Mouse (Mus musculus): ENCODE measurements around the gene Rsph6a.

Gene Rsph6a

DNA sequence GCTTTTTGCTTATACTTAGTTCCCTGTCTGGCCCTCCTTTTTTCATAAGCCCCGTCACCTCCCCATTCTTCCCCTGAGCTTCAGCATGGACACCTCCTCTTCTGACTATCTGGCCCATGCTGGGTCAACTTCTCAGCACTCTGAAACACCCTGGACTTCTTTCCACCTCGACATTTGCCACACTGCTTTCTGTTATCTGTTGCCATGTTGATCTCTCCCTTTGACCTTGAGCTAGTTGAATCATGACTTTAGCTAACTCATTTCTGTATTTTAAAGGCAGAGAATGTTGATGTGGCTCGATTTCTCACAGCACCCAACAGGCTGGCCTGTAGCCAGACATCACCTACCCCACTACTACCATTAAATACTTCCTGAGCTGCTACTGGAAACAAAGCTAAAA is 52.9 kb downstream of the Rsph6a start:
- DNase-seq: no peak

DNA sequence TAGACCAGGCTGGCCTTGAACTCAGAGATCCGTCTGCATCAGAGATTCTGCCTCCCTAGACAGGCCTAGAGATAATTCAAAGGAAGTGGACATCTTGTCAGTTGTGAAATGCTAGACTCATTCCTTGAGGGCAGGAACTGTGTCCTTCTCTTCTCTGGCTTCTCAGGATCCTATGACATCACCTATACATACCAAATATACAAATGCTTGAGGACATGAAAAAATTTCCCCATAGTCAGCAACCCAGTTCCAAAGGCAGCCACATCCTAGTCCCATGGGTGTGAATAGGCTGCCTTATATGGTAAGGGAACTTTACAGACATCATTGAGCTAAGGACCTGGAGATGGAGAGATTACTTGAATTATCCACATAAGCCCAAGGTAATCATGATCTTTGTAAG is 55.1 kb downstream of the Rsph6a start:
- no peak for DNase-seq

DNA sequence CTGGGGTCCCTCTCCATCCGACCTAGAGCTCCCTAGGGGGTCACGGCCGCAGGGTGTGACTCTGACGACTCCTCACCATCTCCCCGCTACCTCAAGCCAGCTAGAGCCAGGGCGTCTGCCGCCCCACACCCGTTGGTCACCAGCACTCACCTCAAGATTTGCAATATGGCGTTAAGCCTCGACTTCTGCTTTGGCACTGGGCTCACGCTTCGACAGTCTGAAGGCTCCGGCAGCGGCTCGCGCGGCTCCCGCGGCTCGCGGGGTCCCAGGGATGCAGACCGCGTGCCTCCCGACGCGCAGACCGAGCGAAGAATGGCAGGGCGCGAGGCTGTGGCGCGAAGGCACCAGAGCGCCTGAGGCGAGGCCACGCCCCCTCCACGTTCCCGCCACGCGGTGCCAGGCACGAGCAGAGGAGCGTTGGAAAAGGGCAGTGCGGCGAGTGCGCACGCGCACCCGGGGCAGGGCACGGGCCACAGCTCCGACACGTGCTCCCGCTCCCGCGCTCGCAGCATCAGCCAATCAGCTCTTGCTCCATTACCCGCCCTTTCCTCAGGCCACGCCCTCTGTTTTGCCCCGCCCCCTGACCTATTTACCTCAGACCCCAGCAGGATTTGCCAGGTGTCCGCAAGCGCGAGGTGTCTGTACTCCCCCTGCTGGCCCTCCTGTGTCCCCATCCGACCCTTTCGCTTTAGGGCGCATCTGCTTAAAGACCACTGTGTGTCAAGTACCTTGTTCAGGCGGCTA is 63.7 kb downstream of the Rsph6a start, which contains the start of gene Gm4969:
Gene Gm4969, minus strand, starts transcription at position 341 of the 744 bp plus-strand sequence.
- DNase-seq: peak; percentile 61 to 65

DNA sequence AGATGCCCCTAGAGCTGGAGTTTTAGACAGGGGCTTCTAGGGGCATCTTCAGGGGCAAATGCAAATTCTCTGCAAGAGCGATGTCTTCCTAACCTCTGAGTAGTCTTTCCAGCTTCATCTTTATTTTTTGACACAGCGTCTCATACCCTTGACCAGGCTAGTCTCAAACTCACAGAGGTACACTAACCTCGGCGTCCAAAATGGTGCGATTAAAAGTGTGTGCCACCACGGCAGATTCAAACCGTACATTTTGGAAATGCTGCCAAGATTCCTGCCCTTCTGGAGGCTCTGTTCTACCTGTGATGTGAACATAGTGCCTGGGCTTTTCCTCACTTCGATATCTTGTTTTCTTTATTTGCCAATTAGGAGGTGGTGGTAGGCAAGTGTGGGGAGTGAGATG is 64.6 kb downstream of the Rsph6a start:
- peak in 1 of 2 experiments; percentile 44 for DNase-seq

DNA sequence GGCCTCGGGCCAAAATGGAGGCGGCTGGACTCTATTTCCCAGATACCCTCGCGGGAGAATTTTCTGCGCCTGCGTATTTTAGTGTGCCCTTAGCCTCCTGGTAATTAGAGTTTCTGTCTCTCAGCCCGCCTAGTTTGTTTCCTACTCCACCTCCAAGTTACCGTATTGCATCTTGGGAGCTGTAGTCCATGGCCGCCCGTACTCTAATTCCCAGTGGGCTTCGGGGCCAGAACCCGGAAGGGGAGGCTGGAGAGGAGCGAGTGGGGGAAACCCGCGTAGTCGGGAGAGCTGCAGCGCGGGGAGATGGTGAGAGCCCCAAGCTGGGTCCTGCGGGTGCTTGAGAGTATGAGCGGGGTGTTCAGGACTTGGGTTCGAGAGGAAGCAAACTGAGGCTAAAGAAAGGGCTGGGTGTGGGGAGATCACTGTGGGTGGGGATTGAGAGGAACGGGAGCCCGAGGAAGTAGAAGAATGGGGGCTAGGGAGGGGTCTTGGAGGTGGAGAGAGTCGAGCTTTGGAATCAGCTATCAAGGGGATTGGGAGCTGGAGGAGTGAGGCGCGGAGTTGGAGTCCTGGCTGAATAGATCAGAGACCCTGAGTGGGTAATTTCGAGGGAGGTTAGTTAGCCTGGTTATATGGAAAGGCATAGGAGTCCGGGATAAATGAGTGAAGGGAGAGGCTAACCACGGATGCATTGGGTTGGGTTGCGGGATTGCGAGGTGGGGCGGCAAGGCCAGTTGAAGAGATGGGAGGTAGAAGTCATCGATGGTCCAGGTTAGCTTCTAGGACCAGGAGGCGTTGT is 65.3 kb downstream of the Rsph6a start, which contains the start of gene Fbxo46:
Gene Fbxo46, plus strand, starts transcription at position 229 of the 799 bp plus-strand sequence.
- peak; percentile 90 to 97 for DNase-seq

DNA sequence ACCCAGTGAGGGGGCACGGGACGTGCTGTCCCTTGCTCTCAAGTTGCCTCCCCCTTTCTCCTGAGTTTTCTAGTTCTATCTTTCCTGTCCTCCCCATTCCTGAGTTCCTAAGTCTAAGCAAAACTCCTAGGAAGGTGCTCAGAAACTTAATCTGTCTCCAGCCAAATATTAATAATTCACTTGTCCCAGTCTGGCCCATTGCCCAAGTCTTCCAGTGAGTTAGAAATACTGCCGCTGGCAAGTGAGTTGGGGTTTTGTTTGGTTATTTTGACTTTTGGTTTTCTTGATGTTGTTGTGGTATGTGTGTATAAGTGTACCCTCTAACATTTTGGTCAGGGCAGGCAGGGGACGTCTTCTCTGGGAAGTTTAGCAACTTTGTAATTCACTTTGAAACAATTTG is 67.2 kb downstream of the Rsph6a start:
- no peak for DNase-seq

All from cerebellum, adult 18-20 months (tissue).